Mouse (Mus musculus) forebrain, embryonic 11.5 days (tissue): ENCODE results near the gene Agbl4. TPM values are rescaled to one million over a fixed set of nuclear protein-coding genes. Genes with fewer than 3 reads are reported as not detected.
A peak's percentile ranks its signal among the peaks of the same experiment; 100 is the strongest.

Experiments used
- ATAC-seq: fragments of 200-750 bp; cut with Nextera tagmentation; replicated peaks from 2 replicates; pipeline ENCODE4 v1.8.0; 2017; ENCODE audit warnings: moderate TSS enrichment; ENCODE audit not compliant: low FRiP score
- DNase-seq: peaks from one replicate; pipeline ENCODE4 v3.0.0-alpha.2; 2017; ENCODE audit warnings: low spot score
- H3K27ac ChIP-seq: fragments of 300-500 bp; sonication (generic); 2 replicates; pipeline ENCODE4 v1.5.1; 2014; ENCODE audit warnings: low read depth, low read length
- H3K27me3 ChIP-seq: fragments of 300-500 bp; sonication (generic); 2 replicates; pipeline ENCODE4 v1.6.1; 2014; ENCODE audit warnings: mild to moderate bottlenecking, low read length, mixed read lengths; ENCODE audit not compliant: control insufficient read depth, insufficient read depth
- H3K36me3 ChIP-seq: fragments of 300-500 bp; sonication (generic); 2 replicates; pipeline ENCODE4 v1.6.1; 2014; ENCODE audit warnings: mild to moderate bottlenecking, low read length, moderate library complexity, mixed read lengths; ENCODE audit not compliant: control insufficient read depth, insufficient read depth
- H3K4me1 ChIP-seq: fragments of 300-500 bp; sonication (generic); replicated peaks from 2 replicates; pipeline ENCODE4 v1.6.1; 2014; ENCODE audit warnings: low read length, mixed read lengths; ENCODE audit not compliant: control insufficient read depth, insufficient read depth
- H3K4me2 ChIP-seq: fragments of 300-500 bp; sonication (generic); 2 replicates; pipeline ENCODE4 v1.6.1; 2014; ENCODE audit warnings: low read depth, mild to moderate bottlenecking, low read length, moderate library complexity, mixed read lengths; ENCODE audit not compliant: severe bottlenecking
- H3K4me3 ChIP-seq: fragments of 300-500 bp; sonication (generic); 2 replicates; pipeline ENCODE4 v1.5.1; 2014; ENCODE audit warnings: low read depth, low read length
- H3K9ac ChIP-seq: fragments of 300-500 bp; sonication (generic); 2 replicates; pipeline ENCODE4 v1.6.1; 2014; ENCODE audit warnings: low read length
- H3K9me3 ChIP-seq: fragments of 300-500 bp; sonication (generic); 2 replicates; pipeline ENCODE4 v1.6.1; 2016; ENCODE audit warnings: low read length, mixed read lengths; ENCODE audit not compliant: control insufficient read depth
- WGBS: fragments of 180-500 bp; shearing (Covaris S2); extraction: QIAGEN DNeasy Blood & Tissue Kit; methylation state at CpG from one replicate; pipeline ENCODE4 v1.1.7; 2014; 5-methylcytosine and 5-hydroxymethylcytosine counted together
- polyA plus RNA-seq: library from polyadenylated mRNA; unstranded; fragments of >200 nt; fragmentation: Nextera tagmentation; extraction: Ambion mirVana; gene quantifications from 2 replicates; pipeline ENCODE4 v1.2.1, GENCODE M21; 2014

The Agbl4 gene
- polyA plus RNA-seq, 1 experiment from 2014 or later: 1.1 TPM

GRCm38 (mm10) chr4:111308572-111309288, 911.3 kb downstream of the Agbl4 start:
- no peak overlapping the region for H3K27ac ChIP-seq
- H3K36me3 ChIP-seq: no peaks in the 10 kb centered on the region
- H3K27me3 ChIP-seq: no peaks in the 10 kb centered on the region
- no peaks in the 10 kb centered on the region for H3K9me3 ChIP-seq
- H3K4me3 ChIP-seq: no peak overlapping the region
- ATAC-seq: 0 out of 2 replicates have a peak, but pooled peaks have one; percentile 15
- no peak overlapping the region for H3K9ac ChIP-seq
- DNase-seq: no peak
- 69% methylated on average over 3 of the region's 3 CpGs for WGBS
- H3K4me1 ChIP-seq: no peaks in the 10 kb centered on the region
- no peak overlapping the region for H3K4me2 ChIP-seq

GRCm38 (mm10) chr4:111327094-111327493, 929.6 kb downstream of the Agbl4 start:
- H3K9me3 ChIP-seq: no peaks in the 10 kb centered on the region
- no peak overlapping the region for H3K4me3 ChIP-seq
- no peak overlapping the region for H3K27ac ChIP-seq
- no peaks in the 10 kb centered on the region for H3K36me3 ChIP-seq
- ATAC-seq (no peak), DNase-seq (no peak)
- 78% methylated on average over 11 of the region's 11 CpGs for WGBS
- H3K27me3 ChIP-seq: no peaks in the 10 kb centered on the region
- H3K9ac ChIP-seq: no peak overlapping the region
- no peaks in the 10 kb centered on the region for H3K4me1 ChIP-seq
- H3K4me2 ChIP-seq: no peak overlapping the region

GRCm38 (mm10) chr4:111327760-111328373, 930.4 kb downstream of the Agbl4 start:
- H3K9me3 ChIP-seq: no peaks in the 10 kb centered on the region
- DNase-seq (no peak), ATAC-seq (no peak)
- H3K4me2 ChIP-seq: no peak overlapping the region
- H3K4me1 ChIP-seq: no peaks in the 10 kb centered on the region
- H3K27ac ChIP-seq: no peak overlapping the region
- H3K4me3 ChIP-seq: no peak overlapping the region
- 74% methylated on average over 11 of the region's 11 CpGs for WGBS
- no peak overlapping the region for H3K9ac ChIP-seq
- H3K36me3 ChIP-seq: no peaks in the 10 kb centered on the region
- no peaks in the 10 kb centered on the region for H3K27me3 ChIP-seq

- no peak for DNase-seq
- WGBS: 75% methylated on average over 4 of the region's 4 CpGs
- Histone ChIP-seq H3K4me2 (no peak overlapping the region), H3K4me3 (no peak overlapping the region), H3K27ac (no peak overlapping the region), H3K9me3 (no peaks in the 10 kb centered on the region), H3K9ac (no peak overlapping the region), H3K27me3 (no peaks in the 10 kb centered on the region), H3K36me3 (no peaks in the 10 kb centered on the region), H3K4me1 (no peaks in the 10 kb centered on the region)
- ATAC-seq: no peak
Measured at GRCm38 (mm10) chr4:111329501-111329900, 932.0 kb downstream of the Agbl4 start.

- Histone ChIP-seq H3K36me3 (no peaks in the 10 kb centered on the region), H3K9ac (no peak overlapping the region), H3K4me3 (no peak overlapping the region), H3K27ac (no peak overlapping the region), H3K27me3 (no peaks in the 10 kb centered on the region), H3K9me3 (no peaks in the 10 kb centered on the region), H3K4me2 (no peak overlapping the region), H3K4me1 (no peaks in the 10 kb centered on the region)
- DNase-seq: no peak
- ATAC-seq: no peak
- WGBS: 83% methylated on average over 4 of the region's 4 CpGs
Measured at GRCm38 (mm10) chr4:111332864-111333263, 935.4 kb downstream of the Agbl4 start.

- Histone ChIP-seq H3K27ac (no peak overlapping the region), H3K36me3 (no peaks in the 10 kb centered on the region), H3K9me3 (no peaks in the 10 kb centered on the region), H3K4me3 (no peak overlapping the region), H3K27me3 (no peaks in the 10 kb centered on the region), H3K9ac (no peak overlapping the region), H3K4me1 (no peaks in the 10 kb centered on the region), H3K4me2 (no peak overlapping the region)
- DNase-seq (no peak), ATAC-seq (peak; percentile 89)
- WGBS: 12% methylated on average over 4 of the region's 4 CpGs
Measured at GRCm38 (mm10) chr4:111349965-111350364, 952.5 kb downstream of the Agbl4 start.

- Histone ChIP-seq H3K36me3 (no peaks in the 10 kb centered on the region), H3K27ac (no peak overlapping the region), H3K4me2 (no peak overlapping the region), H3K9ac (no peak overlapping the region), H3K4me3 (no peak overlapping the region), H3K9me3 (no peaks in the 10 kb centered on the region), H3K4me1 (no peaks in the 10 kb centered on the region), H3K27me3 (no peaks in the 10 kb centered on the region)
- WGBS: 41% methylated on average over 6 of the region's 6 CpGs
- ATAC-seq: 0 out of 2 replicates have a peak, but pooled peaks have one; percentile 42
- DNase-seq: no peak
Measured at GRCm38 (mm10) chr4:111350615-111351525, 953.4 kb downstream of the Agbl4 start.

- H3K27me3 ChIP-seq: no peaks in the 10 kb centered on the region
- H3K36me3 ChIP-seq: no peaks in the 10 kb centered on the region
- no peak overlapping the region for H3K4me2 ChIP-seq
- no peak overlapping the region for H3K27ac ChIP-seq
- H3K4me1 ChIP-seq: no peaks in the 10 kb centered on the region
- ATAC-seq: no peak
- DNase-seq: no peak
- H3K9ac ChIP-seq: no peak overlapping the region
- no peak overlapping the region for H3K4me3 ChIP-seq
- WGBS: 75% methylated on average over 4 of the region's 4 CpGs
- no peaks in the 10 kb centered on the region for H3K9me3 ChIP-seq
Measured at GRCm38 (mm10) chr4:111356584-111357115, 959.2 kb downstream of the Agbl4 start.
